Mouse (Mus musculus): ENCODE results near the gene Rpl36a-ps1.
"Not testable (repeated sequence)": the region's sequence is repeated elsewhere in the genome, so short reads cannot be mapped to it uniquely, and the experiment has no call there.

The Rpl36a-ps1 gene

DNA sequence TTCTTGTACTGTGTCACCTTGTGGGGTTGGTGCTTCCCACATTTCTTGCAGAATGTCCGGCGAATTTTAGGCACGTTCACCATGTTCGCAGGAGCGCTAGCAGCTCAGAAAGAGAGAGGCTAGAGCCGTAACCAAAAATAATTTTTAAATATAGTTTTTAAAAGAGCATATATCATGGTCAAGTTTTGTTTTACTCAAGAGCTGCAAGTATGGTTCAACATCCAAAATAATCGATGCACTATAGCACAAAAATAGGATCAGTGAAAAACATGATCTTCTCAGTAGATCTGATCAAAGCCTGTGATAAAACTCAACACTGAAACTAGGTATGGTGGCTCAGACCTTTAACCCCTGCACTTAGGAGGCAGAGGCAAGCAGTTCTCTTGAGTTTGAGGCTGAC lies at the start of gene Rpl36a-ps1:
Gene Rpl36a-ps1, minus strand, starts transcription at position 101 of the 400 bp plus-strand sequence.
- DNase-seq (ENCODE audit: low spot score in 2 of 2): no peak

DNA sequence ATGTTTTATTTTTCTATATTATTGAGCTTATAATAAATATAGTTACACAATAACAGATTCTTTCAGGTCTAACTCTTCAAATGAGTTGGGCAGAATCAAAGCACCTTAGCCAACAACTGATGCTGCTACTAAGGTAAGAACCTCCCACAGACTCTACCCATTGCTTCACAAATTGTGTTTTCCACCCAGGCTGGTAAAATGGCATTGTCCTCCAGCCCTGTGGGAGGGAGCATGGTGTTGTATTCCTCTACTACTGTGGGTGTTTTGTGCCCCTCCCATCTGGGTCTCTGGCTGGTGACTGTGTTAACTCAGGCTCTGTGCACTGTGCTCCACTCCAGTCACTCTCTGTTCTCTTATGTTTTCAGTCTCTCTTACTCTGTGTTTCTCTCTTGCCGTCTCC lies 49.4 kb upstream of the Rpl36a-ps1 start:
- no peak for DNase-seq (ENCODE audit: low spot score in 2 of 2)

DNA sequence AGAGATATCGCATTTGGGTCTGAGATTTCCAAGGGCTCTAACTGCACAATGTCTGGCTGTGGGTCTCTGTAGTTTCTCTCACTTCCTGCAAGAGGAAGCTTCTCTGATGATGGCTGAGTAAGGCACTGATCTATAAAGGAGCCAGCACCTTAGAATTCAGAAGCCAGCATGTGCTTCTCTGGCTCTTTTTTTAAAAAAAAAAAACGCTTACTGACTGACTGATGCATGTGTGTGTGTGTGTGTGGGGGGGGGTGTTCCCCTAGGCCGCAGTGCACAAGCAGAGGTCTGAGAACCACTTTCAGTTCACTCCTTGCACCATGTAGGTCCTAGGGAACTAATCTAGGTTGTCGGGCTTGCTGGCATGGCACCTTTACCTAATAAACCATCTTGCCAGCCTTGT lies 47.3 kb upstream of the Rpl36a-ps1 start:
- no peak for DNase-seq (ENCODE audit: low spot score in 2 of 2)

DNA sequence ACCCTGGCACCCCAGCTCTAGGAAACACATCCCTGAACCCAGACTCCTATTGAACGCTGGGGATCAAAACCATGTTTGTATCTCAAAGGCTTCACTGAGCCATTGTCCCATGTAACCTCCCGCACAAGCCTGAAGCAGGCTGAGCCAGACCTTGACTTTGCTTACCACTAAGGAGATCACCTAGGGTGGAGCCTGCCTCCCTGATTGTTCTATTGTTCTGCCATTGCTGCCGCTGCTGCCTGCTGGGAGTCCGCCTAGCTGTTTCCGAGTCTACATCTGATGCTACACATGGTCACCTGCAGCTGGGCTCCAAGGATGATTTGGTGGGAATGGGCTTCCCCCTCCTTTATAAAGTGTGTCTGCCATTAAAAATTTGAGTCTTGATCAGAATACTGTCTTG lies 45.2 kb upstream of the Rpl36a-ps1 start:
- not testable (repeated sequence) for DNase-seq (ENCODE audit: low spot score in 2 of 2)

DNA sequence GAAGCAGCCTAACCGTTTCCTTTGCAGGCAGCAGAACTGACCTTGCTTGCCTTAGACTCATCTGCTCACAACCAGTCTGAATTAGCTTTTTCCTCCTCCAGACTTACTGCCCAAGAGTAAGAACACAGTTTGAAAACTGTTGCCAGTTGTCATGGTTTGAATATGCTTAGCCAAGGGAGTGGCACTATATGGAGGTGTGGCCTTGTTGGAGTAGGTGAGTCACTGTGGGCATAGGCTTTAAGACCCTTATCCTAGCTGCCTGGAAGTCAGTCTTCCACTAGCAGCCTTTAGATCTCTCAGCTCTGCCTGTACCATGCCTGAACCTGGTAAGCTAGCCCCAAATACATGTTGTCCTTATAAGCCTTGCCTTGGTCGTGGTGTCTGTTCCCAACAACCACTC lies 43.6 kb upstream of the Rpl36a-ps1 start:
- no peak for DNase-seq (ENCODE audit: low spot score in 2 of 2)

DNA sequence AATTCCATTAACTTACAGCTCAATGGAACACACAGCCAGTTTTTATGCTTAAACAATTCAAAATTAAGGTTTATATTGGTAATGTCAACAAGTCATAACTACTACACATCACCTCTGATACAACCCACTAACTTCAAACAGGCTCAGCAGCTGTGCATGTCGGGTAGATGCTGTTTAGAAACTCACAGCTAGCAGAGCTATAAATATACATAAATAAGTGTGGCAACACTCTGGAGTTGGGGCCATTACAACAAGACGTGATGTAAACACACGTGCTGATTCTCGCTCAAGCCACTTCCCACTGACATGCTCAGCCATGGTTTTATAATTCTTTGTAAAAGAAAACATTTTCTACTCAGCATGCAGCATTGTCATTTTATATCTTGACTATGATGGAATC lies 41.9 kb upstream of the Rpl36a-ps1 start:
- DNase-seq (ENCODE audit: low spot score in 2 of 2): no peak

DNA sequence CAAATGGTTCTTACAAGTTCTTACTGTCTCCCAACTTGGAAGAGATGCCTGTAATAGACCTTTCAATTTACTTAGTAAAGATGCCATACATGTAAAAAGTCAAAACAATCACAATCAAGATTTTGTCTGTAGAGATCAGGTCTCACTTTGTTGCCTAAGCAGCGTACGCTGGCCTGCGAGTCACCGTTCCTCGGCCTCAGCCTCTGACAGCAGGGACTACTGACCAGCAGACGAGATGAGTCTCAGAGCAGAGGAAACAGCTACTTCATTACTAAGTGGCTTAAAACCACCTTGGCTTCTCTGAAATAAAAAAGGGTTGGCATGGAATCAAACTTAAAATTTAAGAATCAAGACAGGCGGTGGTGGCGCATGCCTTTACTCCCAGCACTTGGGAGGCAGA lies 40.7 kb upstream of the Rpl36a-ps1 start:
- DNase-seq (ENCODE audit: low spot score in 2 of 2): not testable (repeated sequence)

DNA sequence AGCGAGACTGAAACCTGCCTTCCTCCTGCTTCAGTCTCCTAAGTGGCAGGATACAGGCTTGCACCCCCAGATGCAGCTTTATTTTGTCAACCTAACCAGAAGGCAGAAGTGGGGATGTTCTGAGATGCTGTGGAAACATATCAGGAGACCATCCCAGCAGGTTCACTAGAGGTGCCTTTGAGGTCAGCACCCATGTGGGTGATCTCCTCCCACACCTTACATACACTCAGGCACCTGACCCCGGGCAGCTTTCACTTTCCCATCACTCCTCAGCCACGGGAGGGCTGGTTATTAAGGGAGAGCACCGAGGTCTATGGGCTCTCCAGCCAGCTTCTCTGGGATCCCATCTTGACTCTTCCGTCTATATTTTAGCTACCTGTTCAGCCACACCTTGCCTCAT lies 38.5 kb upstream of the Rpl36a-ps1 start:
- no peak for DNase-seq (ENCODE audit: low spot score in 2 of 2)

DNA sequence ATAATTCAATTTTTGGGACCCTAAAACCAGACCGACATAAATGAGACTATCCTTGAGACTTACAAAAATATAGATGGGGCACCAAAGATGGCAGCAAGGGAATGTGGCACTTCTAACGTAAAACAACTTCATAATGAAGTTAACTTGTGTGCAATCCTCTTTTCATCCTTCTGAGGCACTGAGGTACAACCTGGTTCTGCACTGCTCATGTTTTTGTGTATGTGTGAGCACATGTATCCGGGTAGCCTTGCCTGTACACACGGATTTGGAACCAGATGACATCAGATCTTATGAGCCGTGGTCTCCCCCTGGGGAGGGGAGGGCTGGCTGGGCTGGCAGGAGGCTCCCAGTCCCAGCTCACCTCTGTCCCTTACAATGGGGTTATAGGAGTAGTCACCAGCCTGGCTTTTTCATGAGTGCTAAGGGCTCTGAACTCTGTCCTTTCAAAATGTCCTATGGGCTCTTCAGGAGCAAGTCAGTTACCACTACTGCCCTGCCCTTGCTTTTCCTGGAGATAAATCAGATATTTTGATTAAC lies 37.3 kb upstream of the Rpl36a-ps1 start:
- no peak for DNase-seq (ENCODE audit: low spot score in 2 of 2)

DNA sequence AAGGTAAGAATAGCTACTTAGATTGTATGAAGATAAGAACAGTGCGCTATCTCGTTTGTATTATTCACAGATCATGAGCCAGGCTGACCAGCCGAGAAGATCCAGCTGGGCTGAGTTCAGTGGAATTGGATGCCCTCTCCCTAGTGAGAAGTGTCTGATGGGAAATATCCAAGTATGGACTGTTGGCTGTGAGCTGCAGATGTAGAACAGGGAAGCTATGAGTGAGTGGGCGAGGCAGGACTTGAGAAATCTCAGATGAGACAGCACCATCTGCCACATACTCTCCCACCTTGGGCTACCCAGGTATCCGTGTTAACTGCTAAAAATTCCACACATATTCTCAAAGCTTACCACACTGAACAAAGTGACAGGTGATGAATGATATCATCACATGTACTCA lies 35.9 kb upstream of the Rpl36a-ps1 start:
- DNase-seq (ENCODE audit: low spot score in 2 of 2): no peak

DNA sequence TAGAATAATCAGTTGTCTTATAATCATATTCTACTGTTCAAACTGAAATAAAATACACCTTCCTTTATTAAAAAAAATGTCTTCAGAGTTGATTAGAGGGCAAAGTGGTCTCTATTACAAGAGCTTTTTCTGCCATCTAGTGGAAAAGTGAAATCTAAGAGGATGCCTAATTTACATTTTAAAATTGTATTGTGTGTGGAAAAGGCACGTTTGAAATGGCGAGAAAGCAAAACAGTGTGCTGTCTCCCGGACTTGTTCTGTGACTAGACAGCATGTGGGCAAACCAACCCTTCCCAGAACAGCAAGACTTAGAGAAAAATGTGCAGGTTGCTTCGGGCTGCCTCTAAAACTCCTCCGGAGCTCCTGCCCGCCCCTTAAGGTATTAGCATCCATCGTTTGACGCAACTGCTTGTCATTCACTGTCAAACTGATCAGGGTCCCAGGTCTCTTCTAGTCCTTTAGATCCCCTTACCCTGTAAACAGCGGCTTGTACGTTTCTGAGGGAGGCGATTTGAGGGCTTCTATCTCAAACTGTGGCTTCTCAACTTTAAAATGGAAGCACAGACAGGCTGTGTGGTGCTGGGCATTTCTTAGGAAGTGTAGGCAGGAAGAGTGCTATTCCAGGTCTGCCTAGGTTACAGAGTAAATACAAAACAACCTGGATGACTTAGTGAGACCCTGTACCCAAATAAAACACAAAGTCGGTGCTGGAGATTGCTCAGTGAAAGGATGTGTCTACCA lies 28.4 kb upstream of the Rpl36a-ps1 start:
- no peak for DNase-seq (ENCODE audit: low spot score in 2 of 2)

DNA sequence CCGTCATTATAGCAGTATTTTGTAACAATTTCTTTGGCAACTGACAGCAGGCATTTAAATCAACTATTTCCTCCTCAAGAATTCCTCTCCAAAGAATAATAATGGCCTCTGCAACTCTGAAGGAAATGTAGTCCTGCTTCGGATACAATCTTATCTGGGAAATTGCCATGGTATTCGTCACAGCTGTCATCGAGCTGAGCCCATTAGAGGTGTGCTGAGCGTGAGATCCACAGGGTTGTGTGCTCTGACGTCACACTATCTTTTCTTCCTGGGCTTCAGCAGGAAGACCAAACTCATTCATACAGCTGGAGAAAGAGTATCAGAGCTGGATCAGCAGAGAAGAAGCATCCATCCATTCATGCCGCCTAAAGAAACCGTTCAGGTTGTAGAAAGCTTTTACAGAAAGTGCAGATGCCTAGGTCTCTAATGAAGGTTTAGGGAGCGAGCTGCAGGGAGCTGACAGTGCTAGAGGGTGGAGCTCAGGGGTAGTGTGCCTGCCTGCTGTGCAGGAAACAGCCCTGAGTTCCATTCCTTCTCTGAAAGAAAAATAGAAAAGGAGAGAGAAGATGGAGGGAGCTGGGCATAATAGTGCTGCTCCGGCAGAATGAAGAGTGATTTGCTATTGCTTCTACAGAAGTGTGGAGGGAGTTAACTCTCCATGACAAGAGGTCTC lies 25.2 kb upstream of the Rpl36a-ps1 start:
- DNase-seq (ENCODE audit: low spot score in 2 of 2): no peak

DNA sequence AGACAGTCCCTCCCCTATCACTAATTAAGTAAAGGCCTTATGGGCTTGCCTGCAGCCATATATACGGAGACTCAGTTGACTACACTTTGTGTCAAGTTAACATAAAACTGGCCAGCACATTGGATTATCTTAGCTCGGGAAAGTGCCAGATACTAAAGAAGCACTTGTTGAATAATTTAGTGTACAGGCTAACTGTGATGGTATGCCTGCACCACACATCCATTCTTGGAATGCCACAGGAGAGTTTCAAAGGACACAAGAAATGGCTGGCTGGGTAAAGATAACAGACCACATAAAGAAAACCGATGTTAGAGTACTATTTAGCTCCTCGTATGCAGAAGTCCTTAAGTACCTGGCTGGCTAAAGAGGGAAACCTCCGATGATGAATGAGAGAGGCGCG lies 24.6 kb upstream of the Rpl36a-ps1 start:
- no peak for DNase-seq (ENCODE audit: low spot score in 2 of 2)

DNA sequence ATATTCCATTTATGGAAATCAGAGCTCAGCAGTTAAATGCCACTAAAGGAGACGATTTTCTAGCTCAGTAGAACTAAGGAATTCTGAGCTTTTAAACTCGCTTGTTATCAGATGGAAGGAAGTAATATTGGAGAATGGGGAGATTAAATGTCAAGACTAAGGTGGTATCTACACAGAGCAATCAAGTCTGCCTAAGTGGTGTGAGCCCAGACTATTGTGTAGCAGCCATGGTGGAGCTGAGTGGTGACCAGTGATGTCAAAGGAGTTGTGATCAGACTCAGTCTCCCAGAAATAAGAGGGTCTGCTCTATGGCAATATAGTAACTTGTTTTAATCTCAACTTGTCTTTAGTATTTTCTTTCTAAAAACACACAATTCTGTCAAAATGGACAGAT lies 16.8 kb upstream of the Rpl36a-ps1 start:
- no peak for DNase-seq (ENCODE audit: low spot score in 2 of 2)

DNA sequence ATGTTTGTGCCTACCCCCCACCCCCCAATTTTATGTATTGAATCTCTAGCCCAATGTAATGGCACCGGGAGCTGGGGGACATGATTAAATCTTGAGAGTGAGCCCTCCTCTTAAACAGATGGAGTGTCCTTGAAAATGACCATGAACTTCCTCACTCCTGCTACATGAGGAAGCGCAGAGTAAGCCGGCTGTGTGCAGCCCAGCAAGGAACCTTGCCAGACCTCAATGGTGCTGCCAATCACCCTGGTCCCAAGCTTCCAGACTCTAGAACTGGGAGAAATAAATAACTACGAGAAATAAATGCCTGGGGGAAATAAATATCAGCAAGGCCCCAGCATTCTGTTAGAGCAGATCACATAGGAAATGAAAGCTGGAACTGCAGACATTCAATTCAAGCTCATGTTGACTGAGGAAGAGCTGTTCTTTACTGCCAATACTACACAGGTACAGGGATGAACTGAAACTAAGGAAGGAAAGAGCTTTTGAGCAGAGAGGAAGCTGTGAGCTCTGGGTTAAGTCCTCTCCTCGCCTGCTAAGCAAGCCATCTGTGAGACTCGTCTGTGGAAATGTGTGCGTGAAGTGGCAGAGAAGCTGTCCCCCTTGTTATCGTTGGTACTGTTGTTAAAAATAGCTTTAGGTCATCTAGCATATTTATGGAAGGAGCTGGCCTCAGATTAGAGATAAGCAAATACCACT lies 16.3 kb upstream of the Rpl36a-ps1 start:
- no peak for DNase-seq (ENCODE audit: low spot score in 2 of 2)

DNA sequence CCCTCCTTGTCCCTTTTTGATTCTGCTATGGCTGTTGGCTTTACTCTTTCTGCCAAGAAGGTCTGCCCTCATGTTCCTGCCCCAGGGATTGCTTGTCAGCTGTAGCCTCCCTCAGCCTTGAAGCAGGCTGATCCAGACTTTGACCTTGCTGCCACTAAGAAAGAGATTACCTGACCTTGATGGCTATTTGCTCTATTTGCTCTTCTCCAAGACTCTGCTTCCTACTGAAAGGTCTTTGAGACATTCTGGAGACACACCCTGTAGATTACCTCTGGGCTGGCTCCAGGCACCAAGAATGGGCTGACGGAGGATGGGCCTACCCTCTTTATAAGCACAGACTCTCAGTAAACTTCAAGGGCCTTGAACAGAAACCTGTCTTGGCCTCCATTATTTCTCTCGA lies 1.6 kb downstream of the Rpl36a-ps1 start:
- DNase-seq (ENCODE audit: low spot score in 2 of 2): no peak

DNA sequence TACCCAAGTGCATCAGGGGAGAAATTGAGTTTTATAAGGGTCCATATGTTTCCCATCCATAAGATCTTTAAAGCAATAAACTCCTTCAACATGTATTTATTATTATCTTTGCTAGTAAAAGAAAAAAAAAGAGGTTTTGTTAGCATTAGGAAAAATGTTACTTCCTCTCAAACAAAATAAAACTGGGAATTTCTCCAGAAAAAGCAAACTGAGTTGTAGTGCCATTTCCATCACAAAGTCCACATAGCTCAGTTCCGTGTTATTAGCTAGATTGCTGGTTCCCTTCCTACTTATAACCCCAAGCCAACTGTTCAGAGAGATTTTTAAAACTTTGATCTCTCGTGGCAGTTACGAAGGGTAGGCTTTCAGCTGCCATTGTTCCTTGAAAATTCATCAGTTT lies 3.5 kb downstream of the Rpl36a-ps1 start:
- no peak for DNase-seq (ENCODE audit: low spot score in 2 of 2)

DNA sequence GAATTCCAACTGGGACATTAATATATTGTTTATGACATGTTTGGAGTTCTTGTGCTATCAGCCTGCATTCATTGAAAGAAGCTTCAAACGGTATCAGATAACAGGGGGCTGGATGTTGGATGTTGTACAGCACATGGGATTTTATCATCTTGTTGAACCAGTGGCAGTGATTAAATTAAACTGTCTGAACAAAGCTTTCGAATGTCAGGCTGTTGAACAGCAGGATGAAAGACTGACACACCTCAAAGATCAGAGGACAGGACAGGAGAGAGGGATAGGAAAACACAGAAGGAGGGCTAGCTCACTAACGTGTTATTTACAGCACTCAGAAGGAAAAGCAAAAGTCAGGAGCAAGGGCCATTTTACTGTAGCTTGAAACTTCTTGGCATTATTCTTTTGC lies 4.3 kb downstream of the Rpl36a-ps1 start:
- DNase-seq (ENCODE audit: low spot score in 2 of 2): no peak

DNA sequence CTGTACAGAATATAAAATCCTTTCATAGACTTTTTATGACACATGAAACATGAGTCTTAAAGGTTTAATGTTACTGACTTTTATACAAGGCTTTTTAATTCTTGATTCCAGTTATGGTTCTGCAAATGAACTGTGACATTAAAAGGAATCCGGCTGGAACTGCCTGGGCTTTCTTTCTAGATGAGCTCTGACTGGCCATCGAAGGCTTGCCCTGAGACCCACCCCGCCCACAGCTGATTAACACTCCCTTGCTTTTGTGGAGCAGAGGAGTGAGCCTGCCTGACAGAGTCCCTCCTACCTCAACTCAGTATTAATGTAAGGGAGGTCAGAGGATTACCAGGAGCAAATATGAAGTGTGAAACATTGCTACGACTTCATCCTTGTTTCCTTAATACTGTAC lies 22.2 kb downstream of the Rpl36a-ps1 start:
- no peak for DNase-seq (ENCODE audit: low spot score in 2 of 2)

DNA sequence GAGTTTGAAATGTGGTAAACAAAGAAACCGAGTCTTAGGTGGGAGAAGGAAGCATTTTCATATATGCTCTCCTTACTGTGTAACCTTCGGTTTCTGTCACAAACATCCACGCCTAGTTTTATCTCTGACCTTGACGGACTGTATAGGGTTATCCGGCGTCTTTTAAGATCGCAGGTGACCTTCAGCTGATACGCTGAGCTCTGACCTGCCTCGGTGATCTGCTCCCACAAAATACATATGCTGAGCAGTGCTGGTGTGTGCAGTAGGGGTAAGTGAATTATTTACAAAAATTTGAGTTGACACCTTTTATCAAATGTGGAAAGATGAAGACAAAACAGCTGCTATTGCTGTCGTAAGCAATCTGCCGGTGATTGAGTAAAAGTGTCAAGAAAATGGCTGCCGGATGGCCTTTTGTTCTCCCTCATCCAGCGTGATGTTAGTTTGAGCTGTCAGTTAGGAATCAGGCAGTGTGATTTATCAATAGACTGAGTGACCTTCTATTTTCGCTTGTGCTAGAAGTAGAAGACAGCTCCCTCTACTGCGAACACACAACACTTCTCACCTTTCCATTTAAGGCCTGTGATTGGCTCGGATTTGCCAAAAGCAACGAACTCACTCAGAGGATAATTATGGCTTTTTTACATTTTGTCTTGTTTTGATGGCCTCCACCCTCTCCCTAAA lies 35.0 kb downstream of the Rpl36a-ps1 start:
- DNase-seq (ENCODE audit: low spot score in 2 of 2): no peak

DNA sequence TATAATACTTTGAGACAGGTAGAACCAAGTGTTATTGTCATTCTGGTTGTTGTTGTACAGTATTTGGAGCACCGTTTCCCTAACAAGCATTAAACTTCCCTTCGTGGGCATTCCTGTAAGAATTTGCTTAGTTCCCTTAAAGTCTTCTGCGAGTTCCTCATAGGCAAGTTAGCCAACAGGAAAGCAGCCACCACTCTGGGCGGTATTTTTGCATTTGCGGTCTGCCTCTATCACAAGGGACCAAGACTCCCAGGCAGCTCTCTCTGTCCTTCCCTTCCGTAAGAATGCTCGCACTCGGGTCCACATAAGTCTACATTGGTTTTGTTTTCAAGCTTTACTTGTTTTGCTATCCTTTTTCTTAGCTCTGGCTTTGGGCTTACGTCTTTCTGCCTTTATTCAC lies 37.3 kb downstream of the Rpl36a-ps1 start:
- no peak for DNase-seq (ENCODE audit: low spot score in 2 of 2)

DNA sequence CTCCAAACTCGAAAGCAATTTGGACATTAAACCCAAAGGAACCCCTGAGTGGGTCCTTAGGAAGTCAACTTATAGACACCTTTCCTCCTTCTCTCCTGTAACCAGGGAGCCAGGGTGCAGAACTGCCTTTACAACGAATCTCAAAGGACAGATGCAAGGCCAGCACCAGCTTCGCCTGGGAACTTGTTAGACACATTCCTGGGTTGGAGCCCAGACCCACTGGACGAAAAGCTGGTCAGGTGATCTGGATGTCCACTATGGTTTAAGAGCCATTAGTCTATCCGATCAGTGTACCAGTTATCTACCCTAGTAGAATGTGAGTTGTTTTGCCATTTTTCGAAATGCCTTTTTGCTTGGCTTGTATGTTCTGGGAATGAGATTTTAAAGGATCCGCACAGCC lies 41.7 kb downstream of the Rpl36a-ps1 start:
- DNase-seq (ENCODE audit: low spot score in 2 of 2): no peak

Data from thymus, postnatal 10 days (tissue).